Mouse (Mus musculus): ENCODE measurements around the gene Ccdc71. TPM values are rescaled to one million over a fixed set of nuclear protein-coding genes. Genes with fewer than 3 reads are reported as not detected.

The Ccdc71 gene
- total RNA-seq, 1 experiment from 2014 or later = 12.6 TPM

- ATAC-seq (replicated peaks; ENCODE audit: insufficient number of reproducible peaks, low FRiP score, low TSS enrichment, poor library complexity, severe bottlenecking) = no peak
These were observed 5.9 kb upstream of the Ccdc71 start for GRCm38 (mm10) chr9:108454429-108454828.

- no peak for ATAC-seq (replicated peaks; ENCODE audit: insufficient number of reproducible peaks, low FRiP score, low TSS enrichment, poor library complexity, severe bottlenecking)
These were observed 4.4 kb upstream of the Ccdc71 start for GRCm38 (mm10) chr9:108455747-108456571.

GRCm38 (mm10) chr9:108456953-108457352 lies 3.4 kb upstream of the Ccdc71 start:
- ATAC-seq (replicated peaks; ENCODE audit: insufficient number of reproducible peaks, low FRiP score, low TSS enrichment, poor library complexity, severe bottlenecking) = no peak

DNA sequence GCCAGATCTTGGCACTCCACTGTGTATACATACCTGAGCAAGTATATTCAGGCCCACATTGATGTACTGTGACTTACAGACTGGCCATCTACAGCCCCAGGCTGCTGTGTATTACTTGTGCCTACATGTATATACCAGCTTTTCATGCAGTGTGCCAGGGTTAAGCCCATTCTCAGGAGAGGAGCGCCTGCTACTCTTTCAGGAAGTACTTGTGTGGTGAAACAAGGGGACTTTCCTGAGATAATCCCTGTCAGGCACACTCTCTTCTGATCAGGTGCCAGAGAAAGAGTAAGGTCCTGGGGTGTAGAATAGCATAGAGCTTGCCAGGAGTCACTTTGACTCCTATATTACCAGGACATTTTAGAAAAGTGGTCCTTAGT lies 398 bp upstream of the Ccdc71 start:
- ATAC-seq (replicated peaks; ENCODE audit: insufficient number of reproducible peaks, low FRiP score, low TSS enrichment, poor library complexity, severe bottlenecking) = no peak

GRCm38 (mm10) chr9:108461181-108461631 lies 879 bp downstream of the Ccdc71 start, which contains the start of gene Klhdc8b:
Gene Klhdc8b (minus strand): TSS chr9:108461581.
- ATAC-seq (replicated peaks; ENCODE audit: insufficient number of reproducible peaks, low FRiP score, low TSS enrichment, poor library complexity, severe bottlenecking) = no peak

GRCm38 (mm10) chr9:108461675-108462074 lies 1.3 kb downstream of the Ccdc71 start:
- no peak for ATAC-seq (replicated peaks; ENCODE audit: insufficient number of reproducible peaks, low FRiP score, low TSS enrichment, poor library complexity, severe bottlenecking)

GRCm38 (mm10) chr9:108462192-108462591 lies 1.9 kb downstream of the Ccdc71 start:
- ATAC-seq (replicated peaks; ENCODE audit: insufficient number of reproducible peaks, low FRiP score, low TSS enrichment, poor library complexity, severe bottlenecking) = no peak

GRCm38 (mm10) chr9:108463713-108464112 lies 3.4 kb downstream of the Ccdc71 start:
- ATAC-seq (replicated peaks; ENCODE audit: insufficient number of reproducible peaks, low FRiP score, low TSS enrichment, poor library complexity, severe bottlenecking) = no peak

GRCm38 (mm10) chr9:108466219-108466618 lies 5.9 kb downstream of the Ccdc71 start:
- ATAC-seq (replicated peaks; ENCODE audit: insufficient number of reproducible peaks, low FRiP score, low TSS enrichment, poor library complexity, severe bottlenecking) = no peak

DNA sequence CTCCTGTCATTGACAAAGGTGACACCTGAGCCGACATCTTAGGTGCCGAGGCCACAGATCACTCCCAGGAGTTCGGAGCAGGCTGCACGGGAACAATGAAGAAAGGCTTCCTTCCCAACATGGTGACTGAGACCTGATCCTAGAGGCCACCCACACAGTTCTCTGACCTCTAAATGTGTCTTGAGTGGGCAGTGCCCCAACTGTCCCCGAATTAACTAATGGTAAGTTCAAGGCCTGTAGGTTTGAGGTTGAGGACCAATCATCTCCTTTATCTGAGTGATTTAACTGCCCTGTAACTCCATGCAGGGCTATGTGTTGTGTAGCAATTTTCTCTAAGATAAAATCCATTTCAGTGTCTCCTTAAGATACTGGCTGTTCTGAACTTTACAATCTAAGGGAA lies 9.1 kb downstream of the Ccdc71 start:
- ATAC-seq (replicated peaks; ENCODE audit: insufficient number of reproducible peaks, low FRiP score, low TSS enrichment, poor library complexity, severe bottlenecking) = no peak

DNA sequence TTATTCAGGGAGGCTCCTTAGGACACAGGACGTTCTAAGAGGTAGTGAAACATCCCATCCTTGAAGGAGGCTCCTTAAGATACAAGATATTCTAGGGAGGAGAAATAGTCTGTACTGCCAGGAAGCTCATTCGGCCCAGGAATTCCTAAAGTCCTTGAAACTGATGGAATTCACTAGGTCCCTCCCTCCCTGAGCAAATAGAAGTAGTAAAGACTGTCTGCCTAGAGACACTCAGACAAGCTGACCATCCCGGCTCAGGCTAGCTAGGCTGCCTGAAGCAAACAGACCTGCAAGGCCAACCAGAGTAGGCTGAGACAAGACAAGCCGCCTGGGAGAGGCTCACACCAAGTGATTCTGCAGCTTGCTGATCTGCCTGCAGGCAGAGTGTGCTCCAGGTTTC lies 9.5 kb downstream of the Ccdc71 start:
- no peak for ATAC-seq (replicated peaks; ENCODE audit: insufficient number of reproducible peaks, low FRiP score, low TSS enrichment, poor library complexity, severe bottlenecking)

GRCm38 (mm10) chr9:108474528-108474927 lies 14.2 kb downstream of the Ccdc71 start:
- no peak for ATAC-seq (replicated peaks; ENCODE audit: insufficient number of reproducible peaks, low FRiP score, low TSS enrichment, poor library complexity, severe bottlenecking)

DNA sequence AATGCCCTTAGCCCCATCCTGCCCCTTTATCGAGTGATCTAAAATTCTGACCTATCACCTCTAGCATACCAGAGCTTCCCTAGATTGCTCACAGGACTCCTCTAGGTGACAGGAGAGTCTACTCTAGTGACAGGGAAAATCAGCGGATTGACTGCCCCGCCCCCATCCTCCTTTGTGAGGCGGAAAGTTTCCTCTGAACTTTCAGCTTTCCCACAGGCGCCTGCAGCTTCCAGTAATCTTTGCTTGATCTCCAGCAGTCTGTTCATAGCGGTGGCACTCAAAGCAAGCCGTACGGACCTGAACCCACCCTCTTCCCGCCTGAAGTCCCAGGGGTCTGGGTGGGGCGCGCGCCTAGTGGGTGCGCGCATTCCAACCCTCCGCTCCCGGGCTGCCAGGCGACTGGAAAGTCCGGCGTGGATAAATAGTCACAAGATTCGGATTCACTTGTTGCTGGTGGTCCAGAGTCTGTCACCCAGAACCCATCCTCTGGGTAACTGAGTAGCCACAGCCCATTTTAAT lies 18.4 kb downstream of the Ccdc71 start:
- no peak for ATAC-seq (replicated peaks; ENCODE audit: insufficient number of reproducible peaks, low FRiP score, low TSS enrichment, poor library complexity, severe bottlenecking)

DNA sequence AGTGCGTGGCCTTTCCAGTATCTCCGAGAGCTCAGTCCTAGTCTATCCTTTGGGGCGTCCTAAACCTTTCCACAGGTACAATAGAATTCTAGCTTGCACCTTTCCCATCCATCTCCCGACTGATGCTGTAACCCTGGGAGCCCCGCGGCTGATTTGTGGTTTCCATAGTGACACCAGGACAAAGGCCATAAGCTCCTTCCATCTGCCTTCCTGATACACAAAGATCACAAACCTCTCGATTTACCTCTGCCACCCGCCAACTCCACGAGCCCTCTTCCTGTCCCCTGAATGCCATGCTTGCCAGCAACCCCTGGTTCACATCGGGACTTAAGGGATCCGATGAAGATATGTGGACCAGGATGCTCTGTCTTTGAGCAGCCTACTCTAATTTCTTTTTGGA lies 18.9 kb downstream of the Ccdc71 start:
- no peak for ATAC-seq (replicated peaks; ENCODE audit: insufficient number of reproducible peaks, low FRiP score, low TSS enrichment, poor library complexity, severe bottlenecking)

GRCm38 (mm10) chr9:108479721-108480351 lies 19.5 kb downstream of the Ccdc71 start, which contains the start of gene Lamb2:
Gene Lamb2 (plus strand): TSS chr9:108479736.
- ATAC-seq (replicated peaks; ENCODE audit: insufficient number of reproducible peaks, low FRiP score, low TSS enrichment, poor library complexity, severe bottlenecking) = no peak

DNA sequence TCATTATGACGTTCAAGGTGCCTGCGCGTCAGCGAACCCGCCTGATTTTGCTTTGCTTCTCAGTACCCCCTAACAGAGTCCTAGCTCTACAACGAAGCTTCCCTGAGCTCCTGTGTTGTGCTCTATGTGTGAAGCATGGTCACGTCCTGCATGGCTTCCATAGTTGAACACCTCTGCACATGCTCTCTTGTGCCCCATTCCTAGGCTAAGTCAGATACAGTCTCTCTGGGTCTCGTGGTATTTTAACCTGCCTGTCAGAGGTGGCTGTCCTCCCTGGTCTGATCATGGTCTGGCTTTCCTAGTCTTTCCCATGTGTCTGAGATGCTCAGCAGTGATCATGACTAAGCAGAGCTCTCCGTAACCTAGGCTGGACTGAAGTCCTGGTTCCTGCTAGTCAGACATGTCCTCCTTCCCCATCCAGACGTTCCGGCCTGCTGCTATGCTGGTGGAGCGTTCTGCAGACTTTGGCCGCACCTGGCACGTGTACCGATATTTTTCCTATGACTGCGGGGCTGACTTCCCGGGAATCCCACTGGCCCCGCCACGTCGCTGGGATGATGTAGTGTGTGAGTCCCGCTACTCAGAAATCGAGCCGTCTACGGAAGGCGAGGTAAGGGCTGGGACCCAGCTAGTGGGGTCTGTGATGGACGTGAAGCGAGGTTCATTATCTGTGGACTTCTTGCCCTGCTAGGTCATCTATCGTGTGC lies 20.6 kb downstream of the Ccdc71 start:
- no peak for ATAC-seq (replicated peaks; ENCODE audit: insufficient number of reproducible peaks, low FRiP score, low TSS enrichment, poor library complexity, severe bottlenecking)

DNA sequence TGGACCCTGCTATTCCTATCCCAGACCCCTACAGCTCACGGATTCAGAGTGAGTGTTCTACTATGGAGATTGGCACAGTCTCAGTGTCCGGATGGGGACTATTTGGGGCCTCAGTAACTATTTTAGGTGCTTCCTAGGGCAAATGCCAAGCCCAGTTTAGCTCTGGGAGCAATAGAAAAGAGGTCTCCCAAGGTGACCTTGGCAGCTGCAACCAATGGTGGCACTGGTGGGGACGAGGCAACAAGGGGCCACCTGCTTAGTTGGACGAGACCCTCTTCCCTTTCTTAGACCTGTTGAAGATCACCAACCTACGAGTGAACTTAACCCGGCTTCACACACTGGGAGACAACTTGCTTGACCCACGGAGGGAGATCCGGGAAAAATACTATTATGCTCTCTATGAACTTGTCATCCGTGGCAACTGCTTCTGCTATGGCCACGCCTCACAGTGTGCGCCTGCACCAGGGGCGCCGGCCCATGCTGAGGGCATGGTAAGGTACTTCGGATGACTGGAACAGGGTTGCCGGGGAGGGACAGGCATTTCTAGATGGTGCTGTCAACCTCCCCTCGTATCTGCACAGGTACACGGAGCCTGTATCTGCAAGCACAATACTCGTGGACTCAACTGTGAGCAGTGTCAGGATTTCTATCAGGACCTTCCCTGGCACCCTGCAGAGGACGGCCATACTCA lies 21.3 kb downstream of the Ccdc71 start:
- ATAC-seq (replicated peaks; ENCODE audit: insufficient number of reproducible peaks, low FRiP score, low TSS enrichment, poor library complexity, severe bottlenecking) = no peak

DNA sequence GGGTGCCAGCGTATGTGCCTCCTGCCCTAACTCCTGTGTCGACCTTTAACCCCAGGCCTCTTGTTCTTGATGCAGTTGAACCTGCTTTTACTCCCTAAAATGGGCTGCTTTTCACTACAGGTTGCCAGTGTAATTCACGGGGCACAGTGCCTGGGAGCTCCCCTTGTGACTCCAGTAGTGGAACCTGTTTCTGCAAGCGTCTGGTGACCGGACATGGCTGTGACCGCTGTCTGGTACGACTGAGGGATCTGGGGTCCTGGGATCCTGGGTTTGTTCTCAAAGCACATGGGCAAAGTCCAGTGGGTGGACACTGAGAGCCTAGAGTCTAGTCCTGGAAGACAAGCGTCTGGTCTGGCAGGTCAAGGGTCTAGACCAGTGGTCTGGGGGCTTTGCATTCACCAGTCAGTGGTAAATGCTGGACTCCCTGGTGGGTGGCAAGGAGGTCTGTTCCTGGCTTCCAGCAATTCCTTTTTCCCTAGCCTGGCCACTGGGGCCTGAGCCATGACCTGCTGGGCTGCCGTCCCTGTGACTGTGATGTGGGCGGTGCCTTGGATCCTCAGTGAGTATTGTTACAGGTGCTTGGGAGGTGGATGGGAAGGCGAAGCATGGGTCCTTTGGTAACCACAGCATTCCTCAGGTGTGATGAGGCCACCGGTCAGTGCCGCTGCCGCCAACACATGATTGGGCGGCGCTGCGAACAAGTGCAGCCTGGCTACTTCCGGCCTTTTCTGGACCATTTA lies 22.9 kb downstream of the Ccdc71 start:
- no peak for ATAC-seq (replicated peaks; ENCODE audit: insufficient number of reproducible peaks, low FRiP score, low TSS enrichment, poor library complexity, severe bottlenecking)

All from monocyte, adult 5-6 weeks (primary cell).